In genomic region chr17:45601325-45601724, GRCm38 (mm10) we compare ENCODE assay signal across 12 mouse cellular contexts. TPM values are rescaled to one million over a fixed set of nuclear protein-coding genes. Genes with fewer than 3 reads are reported as not detected.
DNase-seq lines count a peak whose midpoint lies in the region; TF ChIP-seq lines count a peak whose summit lies in the region.
"Had no signal": no experiment of that assay in that cellular context is flagged by ENCODE, and none has a peak within 500 bp of the region (broad histone marks: within the 10 kb centered on the region; RNA-seq: fewer than 3 reads in every experiment).

No protein-coding gene starts in this region.

- H3K27me3 ChIP-seq in kidney, adult 2 months (replicated peaks; ENCODE audit: control insufficient read depth, insufficient read depth, low read length) = no peaks in the 10 kb centered on the region
- H3K27me3 ChIP-seq in ES-Bruce4 (ENCODE audit: control insufficient read depth, insufficient read depth, low read length, poor library complexity, severe bottlenecking) = no peaks in the 10 kb centered on the region

- H3K27ac ChIP-seq in kidney, adult 2 months (ENCODE audit: insufficient read depth, low read depth, low read length) = peak overlapping the region; percentile 39
- H3K27ac ChIP-seq in ES-Bruce4 (ENCODE audit: insufficient read depth, low read length) = peak overlapping the region; percentile 87
- H3K27ac ChIP-seq: embryonic facial prominence, embryonic 13.5 days had no signal

- H3K9me3 ChIP-seq in ES-Bruce4 (replicated peaks; ENCODE audit: control insufficient read depth, insufficient read depth, low read length, poor library complexity, severe bottlenecking) = no peaks in the 10 kb centered on the region
- H3K9me3 ChIP-seq: embryonic facial prominence, embryonic 13.5 days had no signal

- no peak for TF ChIP-seq CTCF in kidney, adult 2 months (conservative IDR thresholded peaks at IDR 0.05; ENCODE audit: insufficient read depth, insufficient read length, low read depth, low read length)
- TF ChIP-seq CTCF in ES-Bruce4 (IDR thresholded peaks at IDR 0.05; ENCODE audit: low read depth, low read length) = no peak

- WGBS in kidney, adult 2 months = 47% methylated on average over 22 of the region's 22 CpGs

- TF ChIP-seq POLR2A in kidney, adult 2 months (IDR thresholded peaks at IDR 0.05; ENCODE audit: low read depth, low read length) = no peak
- TF ChIP-seq POLR2A in ES-Bruce4 (IDR thresholded peaks at IDR 0.05; ENCODE audit: insufficient read depth, low read length) = no peak

- no peaks in the 10 kb centered on the region for H3K36me3 ChIP-seq in kidney, adult 2 months (ENCODE audit: control insufficient read depth, insufficient read depth, low read length)
- no peaks in the 10 kb centered on the region for H3K36me3 ChIP-seq in ES-Bruce4 (ENCODE audit: control insufficient read depth, insufficient read depth, low read length, poor library complexity, severe bottlenecking)
- H3K36me3 ChIP-seq: embryonic facial prominence, embryonic 13.5 days had no signal

- no peak for DNase-seq in kidney, adult 2 months
- DNase-seq in kidney, adult 8-10 months = no peak
- DNase-seq in R1 (ENCODE audit: low read depth, low spot score) (peak; percentile 50), liver (peak; percentile 42)
- DNase-seq in layer of hippocampus, adult 8-10 months (ENCODE audit: low spot score in 2 of 2) = no peak
- no peak for DNase-seq in urinary bladder, adult 2 months (ENCODE audit: low spot score)
- DNase-seq: left cerebral cortex, postnatal 4 days had no signal

- no peak for TF ChIP-seq EP300 in ES-Bruce4 (IDR thresholded peaks at IDR 0.05; ENCODE audit: insufficient read depth, low read depth, low read length)

- no peak overlapping the region for H3K4me3 ChIP-seq in kidney, adult 2 months (ENCODE audit: insufficient read depth, low read depth, low read length)
- peak overlapping the region; percentile 63 for H3K4me3 ChIP-seq in ES-Bruce4 (ENCODE audit: low read depth, low read length)
- H3K4me3 ChIP-seq: embryonic facial prominence, embryonic 13.5 days had no signal

- peak overlapping the region; percentile 76 for H3K9ac ChIP-seq in ES-Bruce4 (ENCODE audit: low read depth, poor library complexity, severe bottlenecking)

- H3K4me1 ChIP-seq in kidney, adult 2 months (ENCODE audit: control insufficient read depth, insufficient read depth, low read length) = peaks cover 10% of the 10 kb centered on the region
- H3K4me1 ChIP-seq in ES-Bruce4 (ENCODE audit: control insufficient read depth, insufficient read depth, low read length) = peaks cover 2% of the 10 kb centered on the region

RNA-seq across cellular contexts. Expression of gene Mymx, which starts 0.6 kb away (rescaled TPM):
- 6.4 and 7.1 TPM in 2 replicates for polyA plus RNA-seq in kidney, adult 2 months (2012; rRNA removed)
- 19.2 and 22.6 TPM in 2 replicates for polyA plus RNA-seq in ES-Bruce4 (2011; ENCODE audit: insufficient read depth, insufficient read length, low read depth, missing spikeins)
- not detected for total RNA-seq in layer of hippocampus, adult 8-10 months (2022)
- 0.31 and 0.84 TPM in 2 replicates for polyA plus RNA-seq in urinary bladder, adult 2 months (2012; rRNA removed)
- total RNA-seq: granulocyte monocyte progenitor cell, adult 5-6 weeks; left cerebral cortex, postnatal 4 days; neutrophil, adult 5-6 weeks had no signal
- polyA plus RNA-seq: Patski had no signal

RNA-seq across cellular contexts. Expression of gene Slc29a1, which starts 1.9 kb away (rescaled TPM):
- polyA plus RNA-seq in kidney, adult 2 months (2012; rRNA removed) = 89.5 and 90.4 TPM in 2 replicates
- 132 and 134 TPM in 2 replicates for polyA plus RNA-seq in ES-Bruce4 (2011; ENCODE audit: insufficient read depth, insufficient read length, low read depth, missing spikeins)
- 10 to 100 TPM; 19.4 to 26.3 (median 21.0) TPM for total RNA-seq in layer of hippocampus, adult 8-10 months (2022)
- 210 and 219 TPM in 2 replicates for polyA plus RNA-seq in urinary bladder, adult 2 months (2012; rRNA removed)

RNA-seq across cellular contexts. Expression of gene Hsp90ab1, which starts 28.3 kb away (rescaled TPM):
- 369 and 408 TPM in 2 replicates for polyA plus RNA-seq in kidney, adult 2 months (2012; rRNA removed)
- 3,626 and 3,708 TPM in 2 replicates for polyA plus RNA-seq in ES-Bruce4 (2011; ENCODE audit: insufficient read depth, insufficient read length, low read depth, missing spikeins)
- total RNA-seq in layer of hippocampus, adult 8-10 months (2022) = 1,000 to 10,000 TPM; 1,566 to 2,023 (median 1,742) TPM
- polyA plus RNA-seq in urinary bladder, adult 2 months (2012; rRNA removed) = 635 and 857 TPM in 2 replicates

RNA-seq across cellular contexts. Expression of gene Slc35b2, which starts 37.7 kb away (rescaled TPM):
- 75.5 and 96.1 TPM in 2 replicates for polyA plus RNA-seq in kidney, adult 2 months (2012; rRNA removed)
- 28.2 and 31.7 TPM in 2 replicates for polyA plus RNA-seq in ES-Bruce4 (2011; ENCODE audit: insufficient read depth, insufficient read length, low read depth, missing spikeins)
- total RNA-seq in layer of hippocampus, adult 8-10 months (2022) = 10 to 100 TPM; 26.6 to 35.6 (median 30.3) TPM
- 62.3 and 69.4 TPM in 2 replicates for polyA plus RNA-seq in urinary bladder, adult 2 months (2012; rRNA removed)

RNA-seq across cellular contexts. Expression of gene Nfkbie, which starts 45.8 kb away (rescaled TPM):
- 4.3 and 5.8 TPM in 2 replicates for polyA plus RNA-seq in kidney, adult 2 months (2012; rRNA removed)
- 2.7 and 3.0 TPM in 2 replicates for polyA plus RNA-seq in ES-Bruce4 (2011; ENCODE audit: insufficient read depth, insufficient read length, low read depth, missing spikeins)
- 1 to 10 TPM; 2.3 to 3.3 (median 2.7) TPM for total RNA-seq in layer of hippocampus, adult 8-10 months (2022)
- 5.7 and 6.1 TPM in 2 replicates for polyA plus RNA-seq in urinary bladder, adult 2 months (2012; rRNA removed)

Comparison
In these comparisons a context has a peak if more than half of its experiments do, and no peak if none do; other contexts are left out.
1. DNase-seq: peak in R1 (single experiment) and liver (single experiment); none in kidney, adult 2 months (single experiment), kidney, adult 8-10 months (0 of 2), layer of hippocampus, adult 8-10 months (0 of 2) and urinary bladder, adult 2 months (single experiment).